Mouse (Mus musculus) neural tube, embryonic 11.5 days (tissue): ENCODE measurements at regions not wholly inside any gene's neighbourhood (a gene's known extent, or its start where the extent isn't known, plus 50 kb on each side); places are given as distances from the start of the nearest gene placed in this dataset.

ENCODE experiments used
- ATAC-seq: fragments of 200-750 bp; cut with Nextera tagmentation; 2 replicates; pipeline ENCODE4 v1.8.0; 2017; ENCODE audit warnings: moderate number of reproducible peaks, mild to moderate bottlenecking, moderate TSS enrichment, moderate library complexity; ENCODE audit not compliant: insufficient read depth, low FRiP score, low TSS enrichment
- DNase-seq: peaks from one replicate; pipeline ENCODE4 v3.0.0-alpha.2; 2015; ENCODE audit warnings: low spot score
- H3K27ac ChIP-seq: fragments of 300-500 bp; sonication (generic); 2 replicates; pipeline ENCODE4 v1.5.1; 2014; ENCODE audit warnings: low read depth, mild to moderate bottlenecking, low read length
- H3K27me3 ChIP-seq: fragments of 300-500 bp; sonication (generic); 2 replicates; pipeline ENCODE4 v1.6.1; 2014; ENCODE audit warnings: mild to moderate bottlenecking, low read length, mixed read lengths; ENCODE audit not compliant: control insufficient read depth, insufficient read depth
- H3K36me3 ChIP-seq: fragments of 300-500 bp; sonication (generic); 2 replicates; pipeline ENCODE4 v1.6.1; 2014; ENCODE audit warnings: mild to moderate bottlenecking, low read length, moderate library complexity, mixed read lengths; ENCODE audit not compliant: control insufficient read depth, insufficient read depth
- H3K4me1 ChIP-seq: fragments of 300-500 bp; sonication (generic); 2 replicates; pipeline ENCODE4 v1.6.1; 2014; ENCODE audit warnings: low read length, mixed read lengths; ENCODE audit not compliant: control insufficient read depth, insufficient read depth
- H3K4me2 ChIP-seq: fragments of 300-500 bp; sonication (generic); 2 replicates; pipeline ENCODE4 v1.6.1; 2014; ENCODE audit warnings: low read depth, mild to moderate bottlenecking, moderate library complexity
- H3K4me3 ChIP-seq: fragments of 300-500 bp; sonication (generic); 2 replicates; pipeline ENCODE4 v1.5.1; 2014; ENCODE audit warnings: low read depth, low read length
- H3K9ac ChIP-seq: fragments of 300-500 bp; sonication (generic); 2 replicates; pipeline ENCODE4 v1.6.1; 2014; ENCODE audit warnings: mild to moderate bottlenecking, low read length
- H3K9me3 ChIP-seq: fragments of 300-500 bp; sonication (generic); 2 replicates; pipeline ENCODE4 v1.6.1; 2016; ENCODE audit warnings: low read length; ENCODE audit not compliant: control insufficient read depth
- WGBS: fragments of 180-500 bp; shearing (Covaris S2); extraction: QIAGEN DNeasy Blood & Tissue Kit; methylation state at CpG from one replicate; pipeline ENCODE4 v1.1.7; 2014; 5-methylcytosine and 5-hydroxymethylcytosine counted together

DNA sequence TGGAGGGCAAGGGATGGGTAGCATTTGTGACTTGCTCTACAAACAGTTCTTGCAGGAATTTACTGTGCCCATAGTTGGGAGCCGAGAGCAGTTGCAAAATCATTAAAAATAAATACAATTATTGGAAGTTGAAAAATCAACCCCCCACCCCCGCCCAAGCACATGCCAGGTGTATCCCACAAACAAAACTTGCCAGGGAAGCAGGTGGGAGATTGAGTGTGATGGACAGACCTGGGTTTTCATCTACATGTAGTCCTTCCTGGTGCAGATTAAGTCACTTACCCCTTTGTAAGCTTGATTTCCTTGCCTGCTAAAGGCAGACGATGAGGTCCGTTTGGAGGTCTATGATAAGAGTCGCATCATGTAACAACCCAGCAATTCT lies 280.3 kb downstream of the Insig2 start:
- H3K4me2 ChIP-seq = no peak overlapping the region
- WGBS = 75% methylated on average over 5 of the region's 5 CpGs
- H3K27me3 ChIP-seq = no peaks in the 10 kb centered on the region; the same call in 1 of the 2 replicates
- H3K36me3 ChIP-seq = no peaks in the 10 kb centered on the region
- 0 out of 2 replicates have a peak, but pooled peaks cover 3% of the 10 kb centered on the region for H3K4me1 ChIP-seq
- no peaks in the 10 kb centered on the region for H3K9me3 ChIP-seq
- H3K4me3 ChIP-seq = no peak overlapping the region
- no peak overlapping the region for H3K9ac ChIP-seq
- no peak for ATAC-seq
- DNase-seq = no peak
- H3K27ac ChIP-seq = no peak overlapping the region

GRCm38 (mm10) chr1:121053692-121054091 lies 278.7 kb downstream of the Insig2 start:
- H3K9ac ChIP-seq = no peak overlapping the region
- H3K4me2 ChIP-seq = no peak overlapping the region
- no peaks in the 10 kb centered on the region for H3K9me3 ChIP-seq
- H3K36me3 ChIP-seq = no peaks in the 10 kb centered on the region
- ATAC-seq = 0 out of 2 replicates have a peak, but pooled peaks have one; percentile 21
- peak; percentile 60 for DNase-seq
- WGBS = 29% methylated on average over 11 of the region's 11 CpGs
- no peak overlapping the region for H3K4me3 ChIP-seq
- H3K27ac ChIP-seq = no peak overlapping the region
- no peaks in the 10 kb centered on the region; the same call in 1 of the 2 replicates for H3K27me3 ChIP-seq
- H3K4me1 ChIP-seq = 0 out of 2 replicates have a peak, but pooled peaks cover 3% of the 10 kb centered on the region

GRCm38 (mm10) chr1:121074569-121074968 lies 257.8 kb downstream of the Insig2 start:
- no peak overlapping the region for H3K27ac ChIP-seq
- ATAC-seq (no peak), DNase-seq (no peak)
- no peak overlapping the region for H3K4me3 ChIP-seq
- no peaks in the 10 kb centered on the region for H3K9me3 ChIP-seq
- H3K9ac ChIP-seq = no peak overlapping the region
- WGBS = 79% methylated on average over 1 of the region's 1 CpGs
- no peaks in the 10 kb centered on the region for H3K27me3 ChIP-seq
- no peaks in the 10 kb centered on the region for H3K4me1 ChIP-seq
- H3K4me2 ChIP-seq = no peak overlapping the region
- H3K36me3 ChIP-seq = no peaks in the 10 kb centered on the region

- Histone ChIP-seq H3K27ac (no peak overlapping the region), H3K4me2 (no peak overlapping the region), H3K36me3 (no peaks in the 10 kb centered on the region), H3K9ac (no peak overlapping the region), H3K27me3 (no peaks in the 10 kb centered on the region), H3K4me3 (no peak overlapping the region), H3K9me3 (no peaks in the 10 kb centered on the region), H3K4me1 (no peaks in the 10 kb centered on the region)
- ATAC-seq = no peak
- DNase-seq = no peak
- WGBS = 41% methylated on average over 5 of the region's 5 CpGs
These were observed 249.6 kb downstream of the Insig2 start for GRCm38 (mm10) chr1:121082839-121083238.

DNA sequence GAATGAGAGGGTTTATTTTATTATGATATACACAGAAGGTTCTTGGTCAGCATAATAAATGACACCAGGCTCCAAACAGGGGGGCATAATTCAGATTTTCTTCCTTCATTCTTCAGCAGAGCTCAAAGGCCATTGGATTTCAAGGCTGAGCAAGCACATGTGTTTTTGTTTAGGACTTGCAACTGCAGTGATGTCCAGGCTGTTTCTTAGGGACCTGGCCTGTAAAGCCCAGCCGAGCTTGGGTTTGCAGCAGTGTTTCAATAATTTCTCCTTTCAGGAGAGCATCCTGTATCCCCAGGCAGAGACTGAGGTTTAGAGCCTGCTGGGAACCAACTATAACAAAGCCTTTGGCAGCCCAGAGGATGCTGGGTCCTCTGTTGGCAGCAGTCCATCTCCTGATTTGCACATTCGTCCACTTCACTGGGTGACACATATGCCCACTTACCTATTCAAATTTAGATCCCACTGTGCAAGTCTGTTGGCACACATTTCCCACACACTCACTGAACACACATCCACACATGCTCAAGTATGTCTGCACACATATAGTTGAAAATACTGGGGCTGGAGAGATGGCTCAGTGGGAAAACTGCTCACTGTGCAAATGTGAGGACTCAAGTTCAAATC lies 247.2 kb downstream of the Insig2 start:
- H3K9ac ChIP-seq = no peak overlapping the region
- 65% methylated on average over 2 of the region's 2 CpGs for WGBS
- no peaks in the 10 kb centered on the region for H3K27me3 ChIP-seq
- H3K4me2 ChIP-seq = no peak overlapping the region
- ATAC-seq (no peak), DNase-seq (no peak)
- no peaks in the 10 kb centered on the region for H3K9me3 ChIP-seq
- no peak overlapping the region for H3K27ac ChIP-seq
- no peak overlapping the region for H3K4me3 ChIP-seq
- no peaks in the 10 kb centered on the region for H3K4me1 ChIP-seq
- H3K36me3 ChIP-seq = no peaks in the 10 kb centered on the region

DNA sequence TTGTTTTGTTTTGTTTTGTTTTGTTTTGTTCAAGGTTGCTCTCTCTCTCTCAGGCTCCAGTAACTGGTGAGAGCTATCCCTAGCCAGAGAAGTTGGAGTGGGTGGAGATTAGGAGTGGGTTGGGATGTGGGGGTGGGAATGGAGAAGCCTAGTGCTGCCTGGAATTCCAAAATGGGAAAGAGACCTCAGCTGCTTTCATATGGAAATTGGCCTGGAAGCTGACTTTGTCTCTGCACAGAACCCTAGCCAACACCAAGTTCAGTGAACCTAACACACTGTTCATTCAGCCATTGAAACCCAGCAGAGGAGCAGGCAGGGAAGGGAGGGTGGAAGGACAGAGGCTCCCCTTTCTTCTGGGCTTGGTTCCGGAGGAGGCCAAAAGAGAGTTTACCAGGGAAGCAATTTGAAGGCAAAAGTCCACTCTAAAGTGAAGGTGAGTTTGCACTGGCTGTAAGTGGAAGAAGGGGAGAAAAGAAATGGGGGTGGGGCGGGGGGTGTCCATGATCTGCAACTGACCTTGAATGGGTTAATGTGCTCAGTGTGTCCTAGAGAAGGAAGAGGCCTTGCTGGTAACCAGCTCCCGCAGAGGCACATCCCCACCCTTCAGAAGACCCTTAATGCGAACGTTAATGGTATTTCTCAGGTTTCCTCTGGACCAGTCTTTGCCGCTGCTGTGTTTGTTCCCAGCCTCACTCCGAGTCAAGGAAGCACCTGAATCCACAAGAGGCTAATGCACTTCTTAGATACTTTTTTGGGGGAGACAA lies 245.1 kb downstream of the Insig2 start:
- H3K36me3 ChIP-seq = no peaks in the 10 kb centered on the region
- peak; percentile 40 for DNase-seq
- WGBS = 16% methylated on average over 7 of the region's 7 CpGs
- H3K9ac ChIP-seq = no peak overlapping the region
- 0 out of 2 replicates have a peak overlapping the region, but pooled peaks have one; percentile 54 for H3K27ac ChIP-seq
- no peak overlapping the region for H3K4me3 ChIP-seq
- no peaks in the 10 kb centered on the region for H3K9me3 ChIP-seq
- peak; percentile 86 for ATAC-seq
- H3K4me1 ChIP-seq = no peaks in the 10 kb centered on the region
- H3K27me3 ChIP-seq = no peaks in the 10 kb centered on the region
- H3K4me2 ChIP-seq = peak overlapping the region; percentile 19; the same call in 1 of the 2 replicates

DNA sequence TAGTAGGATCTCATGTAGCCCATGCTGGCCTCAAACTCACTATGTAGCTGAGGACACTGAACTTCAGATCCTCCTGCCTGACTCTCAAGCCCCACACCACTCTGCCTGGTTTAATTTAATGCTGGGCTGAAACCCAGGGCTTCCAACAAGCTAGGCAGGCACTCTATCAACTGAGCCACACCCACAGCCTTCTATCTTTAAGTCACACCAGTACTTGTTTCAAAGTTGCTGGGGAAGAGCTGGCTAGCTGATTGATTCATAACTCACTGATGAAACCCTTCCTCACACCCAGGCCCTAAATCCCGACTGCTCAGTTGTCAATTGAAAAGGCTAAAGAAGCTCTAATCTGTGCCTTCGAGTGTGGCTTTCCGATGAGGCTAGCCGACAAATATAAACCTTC lies 241.8 kb downstream of the Insig2 start:
- no peak overlapping the region for H3K27ac ChIP-seq
- no peaks in the 10 kb centered on the region for H3K27me3 ChIP-seq
- no peak for DNase-seq

DNA sequence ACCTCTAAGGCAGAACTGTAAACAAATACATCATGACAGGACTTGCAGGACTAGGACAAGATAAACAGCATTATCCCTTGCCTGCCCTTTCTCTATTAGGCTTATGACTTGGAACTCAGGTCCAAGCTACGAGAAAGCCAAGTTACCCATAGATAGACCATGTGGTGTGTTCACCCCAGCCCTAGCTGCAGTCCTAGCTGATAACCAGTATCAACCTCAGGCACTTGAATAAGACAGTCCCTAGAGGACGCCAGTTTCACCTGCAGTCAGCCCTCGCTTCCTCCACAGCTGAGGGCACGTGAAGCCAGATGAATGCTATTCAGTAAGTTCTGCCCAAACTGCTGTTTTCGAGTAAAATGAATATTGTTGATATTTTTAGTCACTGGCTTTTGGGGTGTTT lies 239.5 kb downstream of the Insig2 start:
- 77% methylated on average over 5 of the region's 5 CpGs for WGBS
- Histone ChIP-seq H3K9ac (no peak overlapping the region), H3K27me3 (no peaks in the 10 kb centered on the region)

More for the DNA sequence above, 241.8 kb downstream of the Insig2 start:
- WGBS = 92% methylated on average over 4 of the region's 4 CpGs
- ATAC-seq = no peak
- H3K9me3 ChIP-seq = no peaks in the 10 kb centered on the region
- H3K9ac ChIP-seq = no peak overlapping the region
- H3K4me1 ChIP-seq = no peaks in the 10 kb centered on the region
- H3K36me3 ChIP-seq = no peaks in the 10 kb centered on the region
- H3K4me3 ChIP-seq = no peak overlapping the region
- H3K4me2 ChIP-seq = no peak overlapping the region

More for the DNA sequence above, 239.5 kb downstream of the Insig2 start:
- H3K36me3 ChIP-seq = no peaks in the 10 kb centered on the region
- no peak overlapping the region for H3K4me2 ChIP-seq
- H3K27ac ChIP-seq = no peak overlapping the region
- no peaks in the 10 kb centered on the region for H3K9me3 ChIP-seq
- DNase-seq = no peak
- ATAC-seq = no peak
- no peak overlapping the region for H3K4me3 ChIP-seq
- peaks cover 8% of the 10 kb centered on the region; the same call in 1 of the 2 replicates for H3K4me1 ChIP-seq
